Mouse (Mus musculus): ENCODE measurements around the gene Abhd17c.

Gene Abhd17c

DNA sequence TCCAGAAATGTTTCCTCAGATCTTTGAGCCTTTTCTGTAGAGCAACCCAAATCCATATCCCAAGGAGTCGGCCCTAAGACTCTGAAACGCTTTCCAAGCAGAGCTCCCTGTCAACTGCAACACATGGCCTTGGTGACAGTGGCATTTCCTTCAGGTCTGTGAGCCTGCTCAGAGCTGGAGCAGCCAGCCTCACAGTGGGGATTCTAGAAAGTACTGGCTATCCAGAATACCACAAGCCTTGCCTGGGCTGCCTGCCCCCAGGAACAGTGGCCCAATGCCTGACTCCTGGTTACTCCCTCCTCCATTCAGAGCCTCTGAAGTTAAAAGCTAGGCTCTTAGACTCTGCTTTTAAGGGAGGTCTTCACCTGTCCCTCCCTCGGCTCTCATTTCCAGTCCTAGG lies 77.8 kb downstream of the Abhd17c start:
- no peak for DNase-seq

DNA sequence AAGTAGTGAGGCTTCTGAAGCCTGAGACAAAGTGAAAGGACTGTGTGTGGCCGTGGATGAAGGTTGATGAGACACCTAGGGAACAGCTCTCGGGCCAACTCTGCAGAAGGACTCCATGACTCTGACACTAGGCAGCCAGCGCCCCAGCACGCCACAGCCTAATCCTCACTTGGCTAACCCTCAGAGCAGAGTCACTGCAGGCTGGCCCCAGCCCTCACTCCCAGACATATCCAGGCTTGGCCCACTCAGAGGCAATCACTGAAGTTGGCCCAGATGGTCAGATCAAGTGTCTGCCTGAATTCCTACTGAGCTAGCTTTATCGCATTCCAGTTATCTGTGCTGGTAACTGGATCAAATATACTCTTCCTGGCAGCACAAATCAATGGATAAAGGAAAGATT lies 82.8 kb downstream of the Abhd17c start:
- DNase-seq, result no peak

DNA sequence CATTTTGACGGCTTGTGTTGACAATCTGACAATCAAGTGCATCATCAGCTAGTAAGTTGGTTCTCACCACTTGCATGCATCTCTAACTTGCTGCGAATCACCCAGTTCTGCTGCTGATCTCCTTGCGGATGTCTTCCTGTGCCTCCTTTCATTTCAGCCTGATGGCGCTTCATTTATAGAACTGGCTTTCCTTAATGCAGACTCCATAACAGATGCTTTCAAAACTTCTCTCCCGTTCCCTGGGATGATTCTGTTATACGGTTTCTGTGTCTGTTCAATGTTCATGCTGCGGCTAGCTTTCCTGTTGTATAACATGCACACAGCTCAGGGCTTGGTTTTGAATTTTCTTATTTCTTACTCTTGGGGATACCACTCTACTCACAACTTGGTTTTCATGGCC lies 91.9 kb downstream of the Abhd17c start:
- DNase-seq, result no peak

All from kidney, postnatal 14 days (tissue).